Mouse (Mus musculus) granulocyte monocyte progenitor cell, adult 5-6 weeks (primary cell): ENCODE results near the gene Olfr239. TPM values are rescaled to one million over a fixed set of nuclear protein-coding genes. Genes with fewer than 3 reads are reported as not detected.
"Not testable (repeated sequence)": the region's sequence is repeated elsewhere in the genome, so short reads cannot be mapped to it uniquely, and the experiment has no call there.

Experiments used
- ATAC-seq: replicated peaks from 2 replicates; pipeline ENCODE4 v1.8.0; 2016; ENCODE audit warnings: mild to moderate bottlenecking, moderate TSS enrichment, inconsistent platforms; ENCODE audit not compliant: poor library complexity, severe bottlenecking
- total RNA-seq, 2 experiments: library from RNA; stranded (forward) in 1 of 2; stranded (reverse) in 1 of 2; fragments of 200-712, 200-1000 nt in 1 of 2; fragments of >200 nt in 1 of 2; fragmentation: Nextera tagmentation in 1 of 2; gene quantifications; 2 replicates each; pipeline ENCODE4 v1.2.3; 2014 to 2017

Olfr239 gene
- total RNA-seq (2014; fragmentation: Nextera tagmentation): not detected in 2 replicates
- total RNA-seq (2017): not detected in 2 replicates

- ATAC-seq: not testable (repeated sequence)
Measured at GRCm38 (mm10) chr17:33191002-33191401, at the start of gene Olfr239. TSS of gene Olfr239 (plus strand) at chr17:33191302.

- ATAC-seq: not testable (repeated sequence)
Measured at GRCm38 (mm10) chr17:33168147-33168546, 23.0 kb upstream of the Olfr239 start, which contains the start of gene Olfr55. TSS of gene Olfr55 (plus strand) at chr17:33168447.

- no peak for ATAC-seq
Measured at GRCm38 (mm10) chr17:33221590-33221989, 30.5 kb downstream of the Olfr239 start, which contains the start of gene Olfr1564. TSS of gene Olfr1564 (minus strand) at chr17:33221690.

- ATAC-seq: not testable (repeated sequence)
Measured at GRCm38 (mm10) chr17:33236646-33237045, 45.5 kb downstream of the Olfr239 start.

Other genes with a start within 250 kb of the Olfr239 start
- gene Cyp4f13, start 243.9 kb upstream of the Olfr239 start, total RNA-seq (2014; fragmentation: Nextera tagmentation): 10.3 and 15.2 TPM in 2 replicates
- 8.5 and 12.9 TPM in 2 replicates for gene Cyp4f13, start 243.9 kb upstream of the Olfr239 start, total RNA-seq (2017)
- 9.7 and 15.5 TPM in 2 replicates for gene Zfp472, start 225.5 kb upstream of the Olfr239 start, total RNA-seq (2014; fragmentation: Nextera tagmentation)
- 15.9 and 19.6 TPM in 2 replicates for gene Zfp472, start 225.5 kb upstream of the Olfr239 start, total RNA-seq (2017)
- gene Zfp952, start 198.2 kb upstream of the Olfr239 start, total RNA-seq (2014; fragmentation: Nextera tagmentation): 7.4 and 8.9 TPM in 2 replicates
- gene Zfp952, start 198.2 kb upstream of the Olfr239 start, total RNA-seq (2017): 10.3 and 10.9 TPM in 2 replicates
- gene Zfp763, start 157.9 kb upstream of the Olfr239 start, total RNA-seq (2014; fragmentation: Nextera tagmentation): 3.2 TPM in 2 replicates
- 11.2 and 14.5 TPM in 2 replicates for gene Zfp763, start 157.9 kb upstream of the Olfr239 start, total RNA-seq (2017)
- not detected in 2 replicates for gene 4921501E09Rik, start 123.2 kb upstream of the Olfr239 start, total RNA-seq (2014; fragmentation: Nextera tagmentation)
- not detected in 2 replicates for gene 4921501E09Rik, start 123.2 kb upstream of the Olfr239 start, total RNA-seq (2017)
- 1.2 and 12.9 TPM in 2 replicates for gene Zfp563, start 102.0 kb upstream of the Olfr239 start, total RNA-seq (2014; fragmentation: Nextera tagmentation)
- gene Zfp563, start 102.0 kb upstream of the Olfr239 start, total RNA-seq (2017): 1.6 and 3.3 TPM in 2 replicates
- gene Morc2b, start 51.6 kb upstream of the Olfr239 start, total RNA-seq (2014; fragmentation: Nextera tagmentation): not detected in 2 replicates
- gene Morc2b, start 51.6 kb upstream of the Olfr239 start, total RNA-seq (2017): not detected in 2 replicates
- gene Olfr55, start 22.9 kb upstream of the Olfr239 start, total RNA-seq (2014; fragmentation: Nextera tagmentation): not detected in 2 replicates
- gene Olfr55, start 22.9 kb upstream of the Olfr239 start, total RNA-seq (2017): not detected in 2 replicates
- gene Olfr1564, start 30.4 kb downstream of the Olfr239 start, total RNA-seq (2014; fragmentation: Nextera tagmentation): not detected in 2 replicates
- gene Olfr1564, start 30.4 kb downstream of the Olfr239 start, total RNA-seq (2017): not detected in 2 replicates
- gene Zfp955a, start 63.8 kb downstream of the Olfr239 start, total RNA-seq (2014; fragmentation: Nextera tagmentation): 10.4 and 15.0 TPM in 2 replicates
- gene Zfp955a, start 63.8 kb downstream of the Olfr239 start, total RNA-seq (2017): 15.6 and 18.9 TPM in 2 replicates
- gene Olfr63, start 73.4 kb downstream of the Olfr239 start, total RNA-seq (2014; fragmentation: Nextera tagmentation): not detected in 2 replicates
- not detected in 2 replicates for gene Olfr63, start 73.4 kb downstream of the Olfr239 start, total RNA-seq (2017)
- gene Zfp955b, start 98.2 kb downstream of the Olfr239 start, total RNA-seq (2014; fragmentation: Nextera tagmentation): 5.9 and 6.4 TPM in 2 replicates
- 7.2 and 9.9 TPM in 2 replicates for gene Zfp955b, start 98.2 kb downstream of the Olfr239 start, total RNA-seq (2017)
- gene Zfp81, start 167.6 kb downstream of the Olfr239 start, total RNA-seq (2014; fragmentation: Nextera tagmentation): 10.3 and 13.0 TPM in 2 replicates
- 7.5 and 16.3 TPM in 2 replicates for gene Zfp81, start 167.6 kb downstream of the Olfr239 start, total RNA-seq (2017)
- gene Zfp101, start 203.3 kb downstream of the Olfr239 start, total RNA-seq (2014; fragmentation: Nextera tagmentation): 19.7 and 22.6 TPM in 2 replicates
- 14.2 and 24.1 TPM in 2 replicates for gene Zfp101, start 203.3 kb downstream of the Olfr239 start, total RNA-seq (2017)
- not detected in 2 replicates for gene Actl9, start 241.6 kb downstream of the Olfr239 start, total RNA-seq (2014; fragmentation: Nextera tagmentation)
- gene Actl9, start 241.6 kb downstream of the Olfr239 start, total RNA-seq (2017): not detected in 2 replicates